Mouse (Mus musculus): Measurements from ENCODE around the gene Gpbp1l1. TPM values are rescaled to one million over a fixed set of nuclear protein-coding genes. Genes with fewer than 3 reads are reported as not detected.
A peak's percentile ranks its signal among the peaks of the same experiment; 100 is the strongest.

Gpbp1l1 gene
- 12.8 and 18.4 TPM in 2 replicates for polyA plus RNA-seq (2015; fragmentation: Nextera tagmentation; extraction: Ambion mirVana)

- Histone ChIP-seq H3K27ac (peak within 1 kb of the TSS; percentile 97), H3K4me2 (peak within 1 kb of the TSS; percentile 88), H3K4me3 (replicated peaks) (peak within 1 kb of the TSS; percentile 93), H3K4me1 (replicated peaks) (peaks cover 37% of the 10 kb centered on the region), H3K9ac (peak within 1 kb of the TSS; percentile 94), H3K9me3 (replicated peaks) (no peaks in the 10 kb centered on the region), H3K36me3 (peaks cover 23% of the 10 kb centered on the region), H3K27me3 (no peaks in the 10 kb centered on the region)
- DNase-seq (peak; percentile 97), ATAC-seq (ENCODE audit: low read depth) (peak; percentile 94)
- under 1% methylated on average over 78 of the region's 78 CpGs for WGBS (ENCODE audit: insufficient replicate concordance)
Measured at GRCm38 (mm10) chr4:116557306-116558121, at the start of gene Gpbp1l1. Gene Gpbp1l1 (plus strand): TSS chr4:116557658.

- no peaks in the 10 kb centered on the region for H3K27me3 ChIP-seq
- H3K36me3 ChIP-seq: peaks cover 31% of the 10 kb centered on the region
- no peak overlapping the region for H3K4me3 ChIP-seq (replicated peaks)
- DNase-seq (no peak), ATAC-seq (ENCODE audit: low read depth) (no peak)
- no peaks in the 10 kb centered on the region for H3K9me3 ChIP-seq (replicated peaks)
- no peak overlapping the region for H3K9ac ChIP-seq
- no peak overlapping the region for H3K4me2 ChIP-seq
- WGBS (ENCODE audit: insufficient replicate concordance): 55% methylated on average over 2 of the region's 2 CpGs
- no peaks in the 10 kb centered on the region for H3K4me1 ChIP-seq (replicated peaks)
- no peak overlapping the region for H3K27ac ChIP-seq
Measured at GRCm38 (mm10) chr4:116531109-116531508, 26.3 kb upstream of the Gpbp1l1 start.

GRCm38 (mm10) chr4:116536351-116536750, 21.1 kb upstream of the Gpbp1l1 start:
- Histone ChIP-seq H3K36me3 (peaks cover 23% of the 10 kb centered on the region), H3K27ac (no peak overlapping the region), H3K9me3 (replicated peaks) (no peaks in the 10 kb centered on the region), H3K4me2 (no peak overlapping the region), H3K4me3 (replicated peaks) (no peak overlapping the region), H3K27me3 (no peaks in the 10 kb centered on the region), H3K9ac (no peak overlapping the region), H3K4me1 (replicated peaks) (no peaks in the 10 kb centered on the region)
- no peak for DNase-seq
- no peak for ATAC-seq (ENCODE audit: low read depth)

GRCm38 (mm10) chr4:116537737-116538136, 19.7 kb upstream of the Gpbp1l1 start:
- peaks cover 16% of the 10 kb centered on the region for H3K36me3 ChIP-seq
- ATAC-seq (ENCODE audit: low read depth): no peak
- no peak for DNase-seq
- H3K4me2 ChIP-seq: no peak overlapping the region
- H3K27ac ChIP-seq: no peak overlapping the region
- H3K9ac ChIP-seq: no peak overlapping the region
- H3K27me3 ChIP-seq: no peaks in the 10 kb centered on the region
- no peaks in the 10 kb centered on the region for H3K9me3 ChIP-seq (replicated peaks)
- no peaks in the 10 kb centered on the region for H3K4me1 ChIP-seq (replicated peaks)
- no peak overlapping the region for H3K4me3 ChIP-seq (replicated peaks)
- 78% methylated on average over 3 of the region's 3 CpGs for WGBS (ENCODE audit: insufficient replicate concordance)

DNA sequence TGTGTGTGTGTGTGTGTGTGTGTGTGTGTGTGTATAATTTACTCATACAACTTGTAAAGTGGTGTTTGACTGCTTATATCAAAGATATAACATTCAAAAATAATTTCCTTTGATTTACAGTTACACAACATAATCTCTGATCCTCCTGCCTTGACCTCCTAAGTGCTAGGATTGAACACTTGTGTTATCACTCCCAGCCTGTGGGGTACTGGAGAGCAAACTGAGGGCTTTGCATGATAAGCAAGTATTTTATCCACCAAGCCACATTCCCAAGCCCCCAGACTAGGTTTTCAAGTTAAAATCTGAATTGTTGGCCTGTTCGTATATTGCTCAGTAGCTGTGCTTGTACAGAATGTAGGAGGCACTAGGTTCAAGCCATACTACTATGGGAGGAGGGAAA, 7.0 kb upstream of the Gpbp1l1 start:
- Histone ChIP-seq H3K4me1 (replicated peaks) (peaks cover 8% of the 10 kb centered on the region), H3K4me2 (no peak overlapping the region), H3K9me3 (replicated peaks) (no peaks in the 10 kb centered on the region), H3K27me3 (no peaks in the 10 kb centered on the region), H3K9ac (no peak overlapping the region), H3K4me3 (replicated peaks) (no peak overlapping the region), H3K36me3 (peaks cover 24% of the 10 kb centered on the region), H3K27ac (no peak overlapping the region)
- DNase-seq: no peak
- 0 out of 2 replicates have a peak, but pooled peaks have one; percentile 36 for ATAC-seq (ENCODE audit: low read depth)
- 22% methylated on average over 1 of the region's 1 CpGs for WGBS (ENCODE audit: insufficient replicate concordance)

DNA sequence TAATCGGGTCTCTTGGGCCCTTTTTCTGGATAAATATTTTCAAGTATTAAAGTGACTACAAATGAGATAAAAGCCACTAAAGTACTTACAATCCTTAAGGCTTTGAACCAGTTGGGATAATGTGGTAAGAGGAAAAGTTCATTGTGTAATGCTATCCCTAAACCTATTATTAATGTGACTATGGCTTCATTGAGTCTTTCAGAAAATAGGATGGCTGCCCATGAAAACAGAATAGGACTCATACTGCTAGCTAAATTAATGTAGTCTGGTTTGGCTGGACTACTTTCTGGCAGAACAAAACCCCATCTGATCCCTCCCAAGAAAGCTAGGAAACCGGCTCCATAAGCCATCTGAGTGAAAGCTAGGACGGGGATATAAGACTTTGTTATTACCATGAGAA, 4.4 kb upstream of the Gpbp1l1 start:
- Histone ChIP-seq H3K4me2 (no peak overlapping the region), H3K27ac (no peak overlapping the region), H3K4me1 (replicated peaks) (peaks cover 8% of the 10 kb centered on the region), H3K9ac (no peak overlapping the region), H3K27me3 (no peaks in the 10 kb centered on the region), H3K4me3 (replicated peaks) (no peak overlapping the region), H3K9me3 (replicated peaks) (no peaks in the 10 kb centered on the region), H3K36me3 (peaks cover 24% of the 10 kb centered on the region)
- ATAC-seq (ENCODE audit: low read depth) (no peak), DNase-seq (no peak)
- 76% methylated on average over 3 of the region's 3 CpGs for WGBS (ENCODE audit: insufficient replicate concordance)

GRCm38 (mm10) chr4:116555413-116556300, 1.8 kb upstream of the Gpbp1l1 start, which contains the start of gene Tmem69:
Gene Tmem69 (minus strand): TSS chr4:116555936.
- H3K36me3 ChIP-seq: peaks cover 24% of the 10 kb centered on the region
- peak within 1 kb of the TSS; percentile 88 for H3K4me2 ChIP-seq
- DNase-seq (peak; percentile 69), ATAC-seq (ENCODE audit: low read depth) (no peak)
- 2% methylated on average over 23 of the region's 23 CpGs for WGBS (ENCODE audit: insufficient replicate concordance)
- H3K27ac ChIP-seq: peak within 1 kb of the TSS; percentile 97
- H3K4me3 ChIP-seq (replicated peaks): peak within 1 kb of the TSS; percentile 93
- H3K9me3 ChIP-seq (replicated peaks): no peaks in the 10 kb centered on the region
- no peaks in the 10 kb centered on the region for H3K27me3 ChIP-seq
- H3K9ac ChIP-seq: peak within 1 kb of the TSS; percentile 84
- peaks cover 27% of the 10 kb centered on the region for H3K4me1 ChIP-seq (replicated peaks)

DNA sequence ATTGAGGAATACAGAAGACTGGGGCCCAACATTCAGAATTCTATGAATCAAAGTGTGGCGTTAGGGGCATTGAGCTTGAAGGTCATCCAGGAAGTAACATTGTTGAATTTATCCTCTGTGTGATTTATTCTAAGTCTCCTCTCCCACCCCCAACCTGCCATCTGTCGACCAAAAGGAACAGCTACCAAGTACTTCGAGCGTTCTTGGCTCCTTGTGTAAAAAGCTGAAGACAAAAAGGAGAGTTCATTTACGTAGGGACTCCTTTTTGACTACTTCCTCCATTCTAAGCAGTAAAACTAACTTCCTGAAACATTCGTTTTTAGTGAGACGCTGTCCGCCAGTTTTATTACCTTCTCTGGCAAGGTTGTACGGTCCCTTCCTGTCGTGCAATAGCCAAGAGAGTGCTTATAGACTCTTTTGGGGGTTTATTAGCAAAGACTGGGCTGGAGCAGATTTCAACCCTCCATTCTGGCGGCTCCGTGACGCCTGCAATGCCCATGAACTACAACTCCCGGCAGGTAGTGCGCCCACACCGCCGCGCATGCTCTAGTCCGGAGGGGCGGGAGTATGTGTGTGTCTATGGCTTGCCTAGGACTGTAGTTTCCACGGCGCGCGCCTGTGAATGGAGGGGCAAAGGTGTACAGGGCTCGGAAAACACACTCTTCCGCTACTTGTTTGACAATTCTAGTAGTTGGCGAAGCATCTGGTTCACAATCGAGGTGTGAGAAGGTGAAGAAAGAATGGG, 725 bp upstream of the Gpbp1l1 start:
- Histone ChIP-seq H3K9me3 (replicated peaks) (no peaks in the 10 kb centered on the region), H3K27ac (peak overlapping the region; percentile 97), H3K4me1 (replicated peaks) (peaks cover 35% of the 10 kb centered on the region), H3K27me3 (no peaks in the 10 kb centered on the region), H3K4me3 (replicated peaks) (peak overlapping the region; percentile 93), H3K9ac (peak overlapping the region; percentile 84), H3K36me3 (peaks cover 26% of the 10 kb centered on the region), H3K4me2 (peak overlapping the region; percentile 88)
- under 1% methylated on average over 28 of the region's 28 CpGs for WGBS (ENCODE audit: insufficient replicate concordance)
- ATAC-seq (ENCODE audit: low read depth) (peak; percentile 92), DNase-seq (peak; percentile 93)

- peaks cover 41% of the 10 kb centered on the region for H3K4me1 ChIP-seq (replicated peaks)
- no peak for ATAC-seq (ENCODE audit: low read depth)
- peak overlapping the region; percentile 88 for H3K4me2 ChIP-seq
- DNase-seq: no peak
- WGBS (ENCODE audit: insufficient replicate concordance): 2% methylated on average over 15 of the region's 15 CpGs
- H3K4me3 ChIP-seq (replicated peaks): peak overlapping the region; percentile 93
- H3K27ac ChIP-seq: peak overlapping the region; percentile 97
- H3K27me3 ChIP-seq: no peaks in the 10 kb centered on the region
- no peaks in the 10 kb centered on the region for H3K9me3 ChIP-seq (replicated peaks)
- peak overlapping the region; percentile 94 for H3K9ac ChIP-seq
- H3K36me3 ChIP-seq: peaks cover 21% of the 10 kb centered on the region
Measured at GRCm38 (mm10) chr4:116558151-116558882, 859 bp downstream of the Gpbp1l1 start.

DNA sequence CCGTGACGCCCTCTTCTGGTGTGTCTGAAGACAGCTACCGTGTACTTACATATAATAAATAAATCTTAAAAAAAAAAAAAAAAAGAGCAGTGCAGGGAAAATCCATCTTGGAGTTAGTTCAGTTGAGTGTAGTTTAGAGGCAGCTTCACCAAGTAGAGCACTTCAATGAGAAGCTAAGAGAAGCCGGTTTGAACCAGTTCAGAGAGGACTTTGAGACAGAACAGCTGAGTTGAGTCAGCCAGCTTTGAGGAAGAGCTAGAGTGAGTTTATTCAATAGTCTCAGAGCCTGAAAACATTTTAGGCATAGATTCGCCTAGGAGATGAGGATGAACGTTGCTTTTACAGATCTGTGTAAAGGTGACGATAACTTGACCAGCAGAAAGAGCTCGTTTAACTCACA, 38.3 kb downstream of the Gpbp1l1 start:
- 76% methylated on average over 8 of the region's 8 CpGs for WGBS (ENCODE audit: insufficient replicate concordance)
- Histone ChIP-seq H3K27ac (no peak overlapping the region), H3K9ac (no peak overlapping the region), H3K4me1 (replicated peaks) (peaks cover 29% of the 10 kb centered on the region), H3K27me3 (no peaks in the 10 kb centered on the region), H3K36me3 (peaks cover 47% of the 10 kb centered on the region), H3K4me3 (replicated peaks) (no peak overlapping the region), H3K4me2 (peak overlapping the region; percentile 2; the same call in 1 of the 2 replicates), H3K9me3 (replicated peaks) (no peaks in the 10 kb centered on the region)
- no peak for ATAC-seq (ENCODE audit: low read depth)
- DNase-seq: no peak

Data from liver, embryonic 13.5 days (tissue).